Mouse (Mus musculus) heart, postnatal 36 days (tissue): ENCODE data around the gene Asic3. TPM values are rescaled to one million over a fixed set of nuclear protein-coding genes. Genes with fewer than 3 reads are reported as not detected.

ENCODE experiments used
- DNase-seq, 2 experiments: peaks; one replicate each; pipeline ENCODE4 v3.0.0; 2021 to 2022
- intact Hi-C: fragments of 180-260 bp; cut with DNase I; formaldehyde crosslinking; loops from one replicate; pipeline ENCODE4 v1.15.1; 2025
- total RNA-seq, 2 experiments: library from RNA; stranded (reverse); gene quantifications; 2 replicates each; pipeline ENCODE4 v1.2.3; 2021

Gene Asic3
- total RNA-seq, 2 experiments from 2014 or later: not detected

DNA sequence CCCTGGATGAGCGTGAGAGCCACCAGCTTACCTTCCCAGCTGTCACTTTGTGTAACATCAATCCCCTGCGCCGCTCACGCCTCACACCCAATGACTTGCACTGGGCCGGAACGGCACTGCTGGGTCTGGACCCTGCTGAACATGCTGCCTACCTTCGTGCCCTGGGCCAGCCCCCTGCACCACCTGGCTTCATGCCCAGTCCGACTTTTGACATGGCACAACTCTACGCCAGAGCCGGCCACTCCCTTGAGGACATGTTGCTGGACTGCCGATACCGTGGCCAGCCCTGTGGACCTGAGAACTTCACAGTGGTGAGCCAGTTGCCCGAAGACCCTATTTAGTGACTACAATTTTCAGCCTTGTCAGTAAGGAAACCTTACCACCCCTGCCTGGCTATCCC, 746 bp downstream of the Asic3 start:
- no peak for DNase-seq
- intact Hi-C loops: no loop called here

GRCm38 (mm10) chr5:24416222-24416736, 3.1 kb downstream of the Asic3 start:
- intact Hi-C loops: loop anchor here (1.0 kb wide), 1 partner anchor 54 kb away; no protein-coding TSS in a partner anchor
- DNase-seq: peak; percentile 64 to 70

DNA sequence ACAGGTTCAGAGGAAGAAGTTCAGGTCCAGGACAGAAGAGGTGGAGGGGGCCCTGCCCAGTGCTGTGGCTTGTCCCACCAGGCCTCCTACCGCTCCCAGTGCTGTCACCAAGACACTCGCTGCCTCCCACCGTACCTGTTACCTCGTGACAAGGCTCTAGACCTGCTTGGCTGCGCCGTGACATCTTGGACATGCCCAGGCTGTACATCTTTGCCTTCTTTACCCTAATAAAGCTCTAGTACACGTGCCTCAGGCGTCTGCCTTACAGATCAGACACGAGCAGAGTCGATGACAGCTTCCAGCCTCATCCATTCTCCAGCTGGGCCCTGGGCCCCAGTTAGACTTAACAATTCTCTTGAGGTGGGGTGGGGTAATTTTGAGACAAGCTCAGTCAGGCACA, 4.4 kb downstream of the Asic3 start:
- no peak for DNase-seq

DNA sequence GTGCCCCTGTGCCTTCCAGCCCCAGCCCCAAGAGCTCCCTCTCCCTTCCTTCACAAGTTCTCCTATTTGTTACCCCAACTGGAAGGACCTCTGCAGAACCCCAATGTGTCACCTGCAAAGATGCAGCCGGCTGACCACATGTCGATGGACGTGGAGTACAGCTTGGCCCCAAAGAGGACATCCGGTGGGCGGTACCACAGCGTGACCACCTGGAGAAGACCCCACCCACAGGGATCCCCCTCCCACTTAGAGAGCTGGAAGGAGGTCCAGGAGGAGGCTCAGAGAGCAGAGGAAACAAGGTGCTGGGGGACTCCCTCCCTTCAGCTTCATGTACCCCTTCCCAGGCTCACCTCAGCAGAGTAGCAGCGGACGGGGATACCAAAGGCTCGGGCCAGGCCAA, 7.2 kb downstream of the Asic3 start:
- intact Hi-C loops: no loop called here
- DNase-seq: no peak

More for the DNA sequence above, 4.4 kb downstream of the Asic3 start:
- intact Hi-C loops: no loop called here

- intact Hi-C loops: loop anchor here (2.0 kb wide), 2 partner anchors 27 to 29 kb away; partner anchors contain the start of gene Agap3
- peak; percentile 94 to 96 for DNase-seq
Measured at GRCm38 (mm10) chr5:24423129-24424003, 10.2 kb downstream of the Asic3 start, which contains the start of the genes Cdk5 and Slc4a2. TSS of gene Cdk5 (minus strand) at chr5:24423530. TSS of gene Slc4a2 (plus strand) at chr5:24423837.

- intact Hi-C loops: loop anchor here (2.0 kb wide), 1 partner anchor 29 kb away; the partner anchor contains the start of gene Agap3
- peak in 1 of 2 experiments; percentile 61 for DNase-seq
Measured at GRCm38 (mm10) chr5:24424004-24424781, 11.0 kb downstream of the Asic3 start.

- intact Hi-C loops: loop anchor here (2.0 to 5.0 kb wide), 2 partner anchors 28 to 152 kb away; partner anchors contain the start of genes Abcf2 and Agap3
- peak; percentile 81 to 89 for DNase-seq
Measured at GRCm38 (mm10) chr5:24424861-24425411, 11.7 kb downstream of the Asic3 start.

GRCm38 (mm10) chr5:24425421-24426036, 12.3 kb downstream of the Asic3 start:
- intact Hi-C loops: loop anchor here (2.0 to 5.0 kb wide), 2 partner anchors 27 to 152 kb away; partner anchors contain the start of genes Abcf2 and Agap3
- no peak for DNase-seq

DNA sequence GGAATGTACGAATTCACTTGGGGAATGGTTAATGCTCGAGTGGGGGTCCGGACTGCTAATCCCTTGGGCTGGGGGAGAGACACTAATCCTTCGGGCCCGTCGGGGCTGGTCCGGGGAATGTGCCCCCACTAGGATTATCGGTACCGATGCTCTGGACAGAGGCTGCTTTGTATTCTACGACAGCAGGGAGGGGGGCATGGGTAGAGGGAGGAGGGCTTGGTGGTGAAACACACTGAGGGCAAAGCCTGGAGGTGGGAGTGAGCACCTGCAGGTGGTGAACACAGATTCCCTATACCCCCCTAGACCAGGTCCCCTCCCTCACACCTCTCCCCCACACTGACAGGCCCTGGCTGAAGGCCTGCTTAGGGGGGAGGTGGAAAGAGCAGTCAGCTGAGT, 12.8 kb downstream of the Asic3 start:
- no peak for DNase-seq
- intact Hi-C loops: loop anchor here (5.0 kb wide), 1 partner anchor 151 kb away; the partner anchor contains the start of gene Abcf2

DNA sequence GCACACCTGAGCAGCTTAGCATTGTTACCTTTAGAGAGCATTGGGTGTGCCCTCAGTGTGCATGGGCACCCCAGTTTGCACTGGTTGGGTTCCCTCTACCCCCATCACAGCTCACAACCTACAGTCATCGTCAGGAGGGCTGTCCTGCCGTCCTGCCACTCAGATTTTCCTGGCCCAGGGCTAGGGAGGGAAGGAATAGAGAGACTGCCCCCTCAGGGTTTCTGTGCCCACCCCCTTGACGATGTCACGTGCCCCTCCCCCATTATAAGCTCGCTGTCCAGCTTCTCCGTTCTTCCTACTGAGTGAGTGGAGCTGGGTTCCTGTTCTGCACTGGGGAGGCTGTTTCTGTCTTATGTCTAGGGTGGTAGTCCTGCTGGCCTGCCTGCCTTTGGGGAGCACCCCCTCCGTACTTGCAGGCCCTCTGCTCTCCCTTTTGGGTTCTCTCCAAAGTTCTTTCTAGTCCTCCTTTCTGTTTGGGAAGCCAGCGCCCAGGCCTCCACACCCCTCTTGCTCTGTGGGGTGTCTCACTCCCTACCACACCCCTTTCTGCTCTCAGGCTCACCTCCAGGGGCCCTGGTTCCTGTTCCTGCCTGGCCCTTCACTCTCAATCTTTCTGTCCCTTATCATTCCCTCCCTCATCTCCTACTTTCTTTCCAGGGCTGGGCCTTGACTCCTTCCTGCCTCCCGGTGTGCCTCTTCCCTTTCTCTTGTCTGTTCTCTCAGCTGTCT, 13.5 kb downstream of the Asic3 start:
- intact Hi-C loops: loop anchor here (5.0 kb wide), 1 partner anchor 151 kb away; the partner anchor contains the start of gene Abcf2
- DNase-seq: no peak

DNA sequence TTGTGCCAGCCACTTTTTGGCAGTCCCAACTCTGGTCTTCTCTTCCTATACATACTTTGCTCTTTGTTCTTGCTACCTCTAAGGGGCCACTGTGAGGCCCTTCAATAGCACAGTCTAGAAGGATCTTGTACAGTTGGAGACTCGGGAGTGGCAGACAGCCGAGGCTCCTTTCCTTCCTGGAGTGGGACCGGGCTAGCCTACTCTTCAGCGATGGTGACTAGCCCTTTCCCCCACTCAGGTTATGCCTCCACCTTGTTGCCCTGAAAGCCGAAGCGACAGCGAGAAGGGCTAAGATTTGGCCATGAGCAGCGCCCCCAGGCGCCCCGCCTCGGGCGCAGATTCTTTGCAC, 14.1 kb downstream of the Asic3 start:
- intact Hi-C loops: loop anchor here (5.0 kb wide), 1 partner anchor 150 kb away; the partner anchor contains the start of gene Abcf2
- no peak for DNase-seq

DNA sequence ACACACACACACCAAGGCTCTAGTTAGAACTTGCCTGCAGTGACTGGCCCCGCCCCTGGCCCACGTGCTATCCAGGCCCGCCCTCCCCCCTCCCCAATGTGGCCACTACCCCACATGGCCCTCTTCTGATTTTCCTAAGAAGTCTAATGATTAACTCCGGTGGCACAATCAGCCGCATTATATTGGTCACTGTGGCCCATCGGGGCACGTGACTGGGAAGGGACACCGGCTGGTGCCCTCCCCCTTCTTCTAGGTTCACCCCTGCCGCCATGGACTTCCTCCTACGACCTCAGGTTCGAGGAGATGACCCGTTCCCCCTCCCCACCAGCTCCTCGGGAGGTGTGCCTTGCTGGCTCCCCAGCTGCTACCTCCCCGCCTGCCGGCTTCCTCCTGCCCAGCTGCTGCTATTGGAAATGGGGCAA, 14.8 kb downstream of the Asic3 start:
- intact Hi-C loops: loop anchor here (5.0 kb wide), 1 partner anchor 149 kb away; the partner anchor contains the start of gene Abcf2
- no peak for DNase-seq

- no peak for DNase-seq
- intact Hi-C loops: loop anchor here (5.0 kb wide), 1 partner anchor 149 kb away; the partner anchor contains the start of gene Abcf2
Measured at GRCm38 (mm10) chr5:24428596-24428995, 15.4 kb downstream of the Asic3 start.

GRCm38 (mm10) chr5:24433993-24434392, 20.8 kb downstream of the Asic3 start:
- intact Hi-C loops: no loop called here
- DNase-seq: no peak

DNA sequence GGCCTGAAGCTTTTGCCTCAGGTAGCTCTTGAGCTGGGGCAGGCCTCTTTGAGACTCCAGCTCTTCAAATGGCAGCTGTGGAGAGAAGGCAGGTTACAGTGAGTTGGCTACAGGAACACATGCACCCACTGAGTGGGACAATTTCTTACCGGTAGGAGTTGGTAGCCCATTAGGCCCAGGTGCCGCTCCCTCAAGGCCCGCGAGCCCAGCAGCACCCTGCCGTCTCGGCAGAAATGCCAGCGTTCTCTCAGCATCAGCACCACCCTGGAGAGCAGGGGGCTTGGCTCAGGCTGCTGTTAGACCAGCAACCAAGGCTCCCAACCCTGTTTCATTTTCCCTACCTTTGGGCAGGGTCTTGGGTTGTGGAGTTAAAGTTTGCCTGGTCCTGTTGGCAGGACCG, 28.0 kb downstream of the Asic3 start:
- no peak for DNase-seq
- intact Hi-C loops: no loop called here

DNA sequence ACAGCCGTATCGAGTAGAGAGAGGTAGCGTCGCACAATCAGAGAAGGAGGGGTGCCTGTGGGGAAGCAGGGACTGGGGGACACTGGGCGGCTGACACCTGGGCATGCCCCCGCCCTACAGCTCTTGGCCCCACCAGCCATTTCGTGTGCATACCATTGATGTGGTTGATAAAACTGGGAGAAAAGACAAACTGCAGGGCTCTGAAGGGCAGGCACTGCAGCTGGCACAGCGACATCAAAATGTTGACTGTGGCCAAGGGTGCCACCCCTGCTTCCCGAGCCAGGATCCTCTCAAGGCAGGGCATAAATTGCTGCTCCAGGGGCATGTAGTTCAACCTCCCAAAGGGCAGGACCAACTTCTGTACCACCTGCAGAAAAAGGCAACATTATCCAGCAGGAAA, 28.8 kb downstream of the Asic3 start:
- intact Hi-C loops: no loop called here
- no peak for DNase-seq

DNA sequence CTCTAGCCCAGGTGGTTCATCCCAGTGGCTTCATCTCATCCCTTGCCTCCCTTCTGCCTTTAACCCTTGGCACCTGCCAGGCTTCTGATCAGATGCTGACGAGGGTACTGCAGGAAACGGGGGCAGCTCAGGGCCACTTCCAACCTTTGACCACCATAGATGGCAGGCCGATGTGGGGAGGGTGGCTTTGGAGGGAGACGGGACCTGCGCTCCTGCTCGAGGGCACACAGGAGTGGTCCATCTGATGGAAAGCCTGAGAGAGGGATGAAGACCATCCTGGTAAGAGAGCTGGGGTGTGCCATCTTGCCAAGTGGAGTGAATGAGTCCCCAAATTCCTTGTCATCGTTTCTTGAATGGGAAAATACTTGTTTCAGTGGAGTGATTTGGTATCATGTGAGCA, 30.0 kb downstream of the Asic3 start:
- intact Hi-C loops: no loop called here

DNA sequence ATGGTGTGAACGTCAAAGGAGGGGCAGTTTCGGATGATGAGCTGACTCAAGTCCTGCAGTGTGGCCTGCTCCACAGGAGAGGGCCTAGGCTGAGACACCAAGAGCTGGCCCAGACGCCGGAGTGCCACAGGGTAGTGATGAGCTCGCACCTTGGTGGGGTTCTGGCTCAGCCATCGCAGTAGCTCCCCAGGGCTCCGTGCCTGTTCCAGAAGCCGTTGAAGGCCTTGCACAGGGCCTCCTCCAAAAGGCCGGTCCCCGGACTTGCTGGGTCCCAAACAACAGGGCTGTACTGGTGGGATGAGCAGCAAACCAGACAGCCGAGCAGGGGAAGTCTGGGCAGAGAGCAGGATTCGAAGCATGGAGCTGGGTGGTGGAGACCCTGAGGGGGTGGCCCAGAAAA, 30.7 kb downstream of the Asic3 start:
- intact Hi-C loops: no loop called here
- no peak for DNase-seq

More for the DNA sequence above, 30.0 kb downstream of the Asic3 start:
- no peak for DNase-seq
